Mouse (Mus musculus) kidney, adult 2 months (tissue): ENCODE data around the gene Gm44503. TPM values are rescaled to one million over a fixed set of nuclear protein-coding genes. Genes with fewer than 3 reads are reported as not detected.

Experiments
- DNase-seq: peaks from one replicate; pipeline ENCODE4 v3.0.0; 2021
- H3K27ac ChIP-seq: fragments of 200-500 bp; 2 replicates; pipeline ENCODE4 v1.5.1; 2012; ENCODE audit warnings: low read depth, low read length, control low read depth, inconsistent platforms; ENCODE audit not compliant: insufficient read depth
- H3K27me3 ChIP-seq: fragments of 200-500 bp; replicated peaks from 2 replicates; pipeline ENCODE4 v1.6.1; 2012; ENCODE audit warnings: mild to moderate bottlenecking, moderate library complexity, low read length, inconsistent platforms; ENCODE audit not compliant: control insufficient read depth, insufficient read depth
- H3K36me3 ChIP-seq: fragments of 200-500 bp; 2 replicates; pipeline ENCODE4 v1.6.1; 2012; ENCODE audit warnings: mild to moderate bottlenecking, moderate library complexity, low read length, inconsistent platforms; ENCODE audit not compliant: control insufficient read depth, insufficient read depth
- H3K4me1 ChIP-seq: fragments of 200-500 bp; 2 replicates; pipeline ENCODE4 v1.6.1; 2011; ENCODE audit warnings: low read length; ENCODE audit not compliant: control insufficient read depth, insufficient read depth
- H3K4me3 ChIP-seq: fragments of 200-500 bp; 2 replicates; pipeline ENCODE4 v1.5.1; 2011; ENCODE audit warnings: mild to moderate bottlenecking, low read depth, low read length, control low read depth; ENCODE audit not compliant: insufficient read depth
- CTCF ChIP-seq: fragments of 200-500 bp; conservative IDR thresholded peaks from 2 replicates; pipeline ENCODE4 v1.5.1; 2011; ENCODE audit warnings: low read depth, mild to moderate bottlenecking, control low read depth, low read length, moderate library complexity, mixed read lengths; ENCODE audit not compliant: insufficient read depth, insufficient read length
- POLR2A ChIP-seq: fragments of 200-500 bp; IDR thresholded peaks from one replicate; pipeline ENCODE4 v1.6.1; 2011; ENCODE audit warnings: low read depth, low read length, control low read depth
- WGBS: fragments of 180-500 bp; shearing (Covaris S2); methylation state at CpG from one replicate; pipeline ENCODE4 v1.1.7; 2018; 5-methylcytosine and 5-hydroxymethylcytosine counted together
- polyA plus RNA-seq: library from polyadenylated mRNA; depleted of rRNA; stranded (reverse); fragments of >200 nt; gene quantifications from 2 replicates; pipeline ENCODE4 v1.2.3, GENCODE M21; 2012; rRNA removed

The Gm44503 gene
- polyA plus RNA-seq, 1 experiment, result not detected

- DNase-seq, result peak; percentile 70
Observed at GRCm38 (mm10) chr9:73055441-73055911, 96.8 kb downstream of the Gm44503 start.

GRCm38 (mm10) chr9:73059224-73059623, 100.6 kb downstream of the Gm44503 start:
- Histone ChIP-seq H3K4me3 (no peak overlapping the region), H3K4me1 (peaks cover 5% of the 10 kb centered on the region; the same call in 1 of the 2 replicates), H3K36me3 (no peaks in the 10 kb centered on the region), H3K27ac (no peak overlapping the region), H3K27me3 (no peaks in the 10 kb centered on the region)
- DNase-seq, result no peak
- TF ChIP-seq POLR2A, result no peak
- no peak for TF ChIP-seq CTCF
- WGBS, result 93% methylated on average over 4 of the region's 4 CpGs

More at GRCm38 (mm10) chr9:73055441-73055911, 96.8 kb downstream of the Gm44503 start:
- TF ChIP-seq POLR2A (no peak), CTCF (no peak)
- WGBS, result 37% methylated on average over 10 of the region's 10 CpGs
- Histone ChIP-seq H3K4me1 (peaks cover 7% of the 10 kb centered on the region; the same call in 1 of the 2 replicates), H3K27ac (peak overlapping the region; percentile 73), H3K4me3 (no peak overlapping the region), H3K27me3 (no peaks in the 10 kb centered on the region), H3K36me3 (no peaks in the 10 kb centered on the region)

DNA sequence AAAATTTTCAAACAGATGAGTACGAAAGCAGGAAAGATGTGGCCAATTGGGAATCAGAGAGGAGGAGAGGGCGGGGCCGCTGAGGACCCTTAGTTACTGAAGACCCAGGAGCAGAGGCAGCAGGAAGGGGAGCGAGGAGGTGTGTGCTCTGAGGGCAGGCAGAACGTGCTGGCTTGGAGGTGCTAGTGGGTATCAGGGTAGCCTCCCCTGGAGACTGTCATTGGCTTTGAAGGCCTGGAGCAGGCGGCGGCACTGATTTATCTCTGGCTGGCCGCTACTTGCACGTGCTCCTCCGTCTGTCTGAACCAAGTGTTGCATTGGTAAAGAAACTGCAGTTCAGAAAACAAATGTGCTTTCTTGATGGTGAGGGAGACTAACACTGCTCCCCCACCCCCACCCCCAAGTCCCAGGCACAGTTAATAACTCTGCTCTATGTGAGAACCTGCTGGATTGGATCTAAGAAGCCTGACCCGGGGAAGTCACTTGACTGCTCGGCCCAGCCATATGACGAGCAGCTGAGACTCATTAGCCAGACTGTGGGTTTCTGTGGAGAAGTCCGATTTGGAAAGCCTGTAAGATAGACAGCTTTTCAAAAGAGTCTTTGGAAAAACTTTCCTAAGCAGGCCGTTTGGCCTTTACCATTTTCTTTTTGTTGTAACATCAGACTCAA, 105.1 kb downstream of the Gm44503 start:
- DNase-seq, result peak; percentile 53
- Histone ChIP-seq H3K4me1 (peaks cover 6% of the 10 kb centered on the region; the same call in 1 of the 2 replicates), H3K4me3 (no peak overlapping the region), H3K27me3 (no peaks in the 10 kb centered on the region), H3K36me3 (no peaks in the 10 kb centered on the region), H3K27ac (peak overlapping the region; percentile 48)
- WGBS, result 46% methylated on average over 15 of the region's 15 CpGs
- no peak for TF ChIP-seq POLR2A
- TF ChIP-seq CTCF, result no peak

Other genes starting within 250 kb of the Gm44503 start
- gene Prtg, start 152.0 kb upstream of the Gm44503 start, polyA plus RNA-seq, result 0.06 and 0.15 TPM in 2 replicates
- 0.22 and 0.38 TPM in 2 replicates for gene Pygo1, start 33.2 kb upstream of the Gm44503 start, polyA plus RNA-seq
- 1.1 and 1.3 TPM in 2 replicates for gene Dyx1c1, start 67 bp upstream of the Gm44503 start, polyA plus RNA-seq
- 29.1 and 34.8 TPM in 2 replicates for gene Ccpg1os, start 26.5 kb downstream of the Gm44503 start, polyA plus RNA-seq
- gene Ccpg1, start 26.6 kb downstream of the Gm44503 start, polyA plus RNA-seq, result 20.1 and 30.2 TPM in 2 replicates
- 10.7 and 10.9 TPM in 2 replicates for gene Pigb, start 81.5 kb downstream of the Gm44503 start, polyA plus RNA-seq
- gene Rab27a, start 86.0 kb downstream of the Gm44503 start, polyA plus RNA-seq, result 8.0 and 9.4 TPM in 2 replicates
- gene Khdc3, start 143.0 kb downstream of the Gm44503 start, polyA plus RNA-seq, result 0.07 and 0.19 TPM in 2 replicates
- gene Gm20509, start 143.6 kb downstream of the Gm44503 start, polyA plus RNA-seq, result not detected in 2 replicates
- 17.7 and 24.5 TPM in 2 replicates for gene Rsl24d1, start 154.6 kb downstream of the Gm44503 start, polyA plus RNA-seq